ENCODE assay signal across 26 mouse cellular contexts in the genomic region with DNA sequence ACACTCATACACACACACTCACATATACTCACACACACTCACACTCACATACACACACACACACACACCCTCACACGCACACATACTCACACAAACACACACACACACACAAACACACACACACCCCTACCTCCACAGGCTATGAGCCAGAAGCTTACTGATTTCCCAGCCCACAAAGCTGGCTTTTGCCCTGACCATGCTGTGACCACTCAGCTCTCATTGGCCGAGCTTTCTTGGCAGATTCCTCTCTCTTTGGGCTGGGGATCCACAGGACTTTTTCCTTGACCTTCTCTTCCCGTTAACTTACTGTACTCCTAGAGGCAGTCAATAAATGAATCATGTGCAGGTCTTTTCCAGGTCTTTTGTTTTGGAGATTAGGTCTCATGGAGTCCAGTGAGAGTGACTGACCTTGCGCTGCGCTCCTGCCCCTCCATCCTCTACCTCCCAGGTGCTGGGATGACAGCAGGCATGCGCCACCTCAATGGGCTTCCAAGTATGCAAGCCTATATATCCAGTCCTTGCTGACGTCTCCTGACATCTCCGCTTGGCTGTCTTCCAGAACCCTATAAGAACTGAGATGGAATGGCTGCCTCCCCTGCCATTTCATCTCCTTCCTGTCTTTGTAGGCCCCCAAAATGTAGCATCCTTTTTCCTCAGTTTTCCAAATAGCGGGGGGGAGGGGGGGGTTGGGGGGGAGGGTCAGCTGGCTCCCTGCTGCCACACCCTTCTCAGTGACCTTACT. TPM values are rescaled to one million over a fixed set of nuclear protein-coding genes. Genes with fewer than 3 reads are reported as not detected.
A peak's percentile ranks its signal among the peaks of the same experiment; 100 is the strongest.
DNase-seq lines count a peak whose midpoint lies in the region; ATAC-seq lines count a peak whose summit lies in the region.
"Had no signal": no experiment of that assay in that cellular context is flagged by ENCODE, and none has a peak within 500 bp of the region (broad histone marks: within the 10 kb centered on the region; RNA-seq: fewer than 3 reads in every experiment).

No protein-coding gene starts in this region.

- peaks cover 30% of the 10 kb centered on the region for H3K27me3 ChIP-seq in heart, embryonic 11.5 days (ENCODE audit: control insufficient read depth, insufficient read depth, low read length)
- H3K27me3 ChIP-seq: stomach, embryonic 15.5 days had no signal

- no peak overlapping the region for H3K4me3 ChIP-seq in heart, embryonic 11.5 days (ENCODE audit: low read depth, low read length)
- H3K4me3 ChIP-seq: embryonic facial prominence, embryonic 12.5 days; layer of hippocampus, adult 2 months; limb, embryonic 10.5 days; liver, embryonic 13.5 days; midbrain, embryonic 13.5 days; stomach, embryonic 15.5 days had no signal

- no peak overlapping the region for H3K9ac ChIP-seq in heart, embryonic 11.5 days (ENCODE audit: low read depth, low read length)
- H3K9ac ChIP-seq: embryonic facial prominence, embryonic 12.5 days; liver, embryonic 13.5 days; midbrain, embryonic 13.5 days; stomach, embryonic 15.5 days had no signal

- WGBS in heart, embryonic 11.5 days (ENCODE audit: insufficient replicate concordance): 75% methylated on average over 9 of the region's 9 CpGs

- ATAC-seq in heart, embryonic 11.5 days (replicated peaks; ENCODE audit: insufficient number of reproducible peaks, low FRiP score, low TSS enrichment): no peak
- ATAC-seq: CD4-positive, CD25-positive, alpha-beta regulatory T cell, adult 4 months; inflammation-experienced regulatory T-cells, adult 6 months; midbrain, embryonic 13.5 days had no signal

- peak; percentile 48 for DNase-seq in kidney, adult 18-20 months
- DNase-seq in kidney, postnatal 4 days: no peak
- DNase-seq in adipocyte (ENCODE audit: low spot score): peak; percentile 7
- peak; percentile 48 for DNase-seq in adrenal gland, postnatal 10 days
- DNase-seq in kidney, postnatal 14 days: peak; percentile 67
- DNase-seq in spleen, postnatal 4 days (ENCODE audit: low spot score in 2 of 2): no peak
- DNase-seq: gastrocnemius, postnatal 25 days; liver, embryonic 13.5 days had no signal

- peaks cover 5% of the 10 kb centered on the region; the same call in 1 of the 2 replicates for H3K4me1 ChIP-seq in heart, embryonic 11.5 days (ENCODE audit: control insufficient read depth, insufficient read depth, low read length)
- H3K4me1 ChIP-seq: liver, embryonic 13.5 days; stomach, embryonic 15.5 days had no signal

- no peak overlapping the region for H3K4me2 ChIP-seq in heart, embryonic 11.5 days
- H3K4me2 ChIP-seq: embryonic facial prominence, embryonic 12.5 days; liver, embryonic 13.5 days; midbrain, embryonic 13.5 days; stomach, embryonic 15.5 days had no signal

- H3K27ac ChIP-seq in heart, embryonic 11.5 days (ENCODE audit: low read depth, low read length): no peak overlapping the region
- H3K27ac ChIP-seq: embryonic facial prominence, embryonic 12.5 days; layer of hippocampus, adult 2 months; limb, embryonic 10.5 days; liver, embryonic 13.5 days; midbrain, embryonic 13.5 days; stomach, embryonic 15.5 days had no signal

- no peaks in the 10 kb centered on the region for H3K9me3 ChIP-seq in heart, embryonic 11.5 days (replicated peaks; ENCODE audit: control insufficient read depth, low read length)
- H3K9me3 ChIP-seq: embryonic facial prominence, embryonic 12.5 days; G1E; limb, embryonic 10.5 days; liver, embryonic 13.5 days; midbrain, embryonic 13.5 days; stomach, embryonic 15.5 days had no signal

- no peaks in the 10 kb centered on the region for H3K36me3 ChIP-seq in heart, embryonic 11.5 days (ENCODE audit: control insufficient read depth, insufficient read depth, low read length)
- H3K36me3 ChIP-seq: embryonic facial prominence, embryonic 12.5 days; G1E; limb, embryonic 10.5 days; liver, embryonic 13.5 days; midbrain, embryonic 13.5 days; stomach, embryonic 15.5 days had no signal

RNA-seq across cellular contexts. Expression of a gene that starts 22.2 kb away (rescaled TPM):
- not detected for total RNA-seq in adrenal gland, postnatal 10 days (2021)
- not detected in 2 replicates for polyA plus RNA-seq in heart, embryonic 11.5 days (2014; fragmentation: Nextera tagmentation; extraction: Ambion mirVana)
- total RNA-seq: common myeloid progenitor, adult 5-6 weeks; G1E; gastrocnemius, postnatal 25 days; heart, adult 8-10 months; megakaryocyte progenitor cell, adult 5-6 weeks; neutrophil, adult 5-6 weeks had no signal
- polyA plus RNA-seq: CD4-positive, CD25-positive, alpha-beta regulatory T cell, adult 4 months; G1E; heart, postnatal 0 days; hindbrain, embryonic 11.5 days; inflammation-experienced regulatory T-cells, adult 6 months; liver, embryonic 13.5 days; lung, embryonic 16.5 days; small intestine, adult 2 months; stomach, embryonic 15.5 days; thymus, postnatal 0 days had no signal

Comparison
In these comparisons a context has a peak if more than half of its experiments do, and no peak if none do; other contexts are left out.
1. DNase-seq: peak in kidney, adult 18-20 months (single experiment), adipocyte (single experiment), adrenal gland, postnatal 10 days (single experiment) and kidney, postnatal 14 days (single experiment); none in kidney, postnatal 4 days (0 of 2) and spleen, postnatal 4 days (0 of 2).